Comparison of ENCODE assay signal across 14 mouse cellular contexts in genomic region chr16:91978846-91979245, GRCm38 (mm10).
DNase-seq lines count a peak whose midpoint lies in the region; ATAC-seq lines count a peak whose summit lies in the region.
"Had no signal": no experiment of that assay in that cellular context is flagged by ENCODE, and none has a peak within 500 bp of the region (broad histone marks: within the 10 kb centered on the region; RNA-seq: fewer than 3 reads in every experiment).

No protein-coding gene starts in this region.

- no peaks in the 10 kb centered on the region for H3K36me3 ChIP-seq in heart, embryonic 12.5 days
- no peaks in the 10 kb centered on the region for H3K36me3 ChIP-seq in midbrain, embryonic 14.5 days (ENCODE audit: control insufficient read depth, insufficient read depth, low read length)
- no peaks in the 10 kb centered on the region for H3K36me3 ChIP-seq in midbrain, embryonic 16.5 days (ENCODE audit: control insufficient read depth, insufficient read depth, low read length)
- H3K36me3 ChIP-seq: liver, embryonic 13.5 days had no signal

- H3K4me1 ChIP-seq in heart, embryonic 12.5 days (replicated peaks) = peaks cover 14% of the 10 kb centered on the region
- H3K4me1 ChIP-seq in midbrain, embryonic 14.5 days (ENCODE audit: control insufficient read depth, insufficient read depth, low read length) = no peaks in the 10 kb centered on the region
- peaks cover 5% of the 10 kb centered on the region; the same call in 1 of the 2 replicates for H3K4me1 ChIP-seq in midbrain, embryonic 16.5 days (ENCODE audit: control insufficient read depth, insufficient read depth, low read length)
- H3K4me1 ChIP-seq: liver, embryonic 13.5 days had no signal

- H3K27ac ChIP-seq in heart, embryonic 12.5 days (ENCODE audit: poor library complexity, severe bottlenecking) = peak overlapping the region; percentile 59
- no peak overlapping the region for H3K27ac ChIP-seq in midbrain, embryonic 14.5 days (replicated peaks; ENCODE audit: low read depth, low read length)
- H3K27ac ChIP-seq in midbrain, embryonic 16.5 days (ENCODE audit: low read length) = no peak overlapping the region
- H3K27ac ChIP-seq: liver, embryonic 13.5 days; macrophage had no signal

- peak overlapping the region; percentile 21 for H3K4me2 ChIP-seq in heart, embryonic 12.5 days
- H3K4me2 ChIP-seq in midbrain, embryonic 14.5 days (ENCODE audit: low read length) = no peak overlapping the region
- no peak overlapping the region for H3K4me2 ChIP-seq in midbrain, embryonic 16.5 days (ENCODE audit: low read length)
- H3K4me2 ChIP-seq: liver, embryonic 13.5 days had no signal

- WGBS in heart, embryonic 12.5 days = 25% methylated on average over 5 of the region's 5 CpGs
- WGBS in midbrain, embryonic 14.5 days = 18% methylated on average over 5 of the region's 5 CpGs
- WGBS in midbrain, embryonic 16.5 days = 24% methylated on average over 5 of the region's 5 CpGs

- H3K9ac ChIP-seq in heart, embryonic 12.5 days = no peak overlapping the region
- H3K9ac ChIP-seq in midbrain, embryonic 14.5 days (replicated peaks; ENCODE audit: low read length) = no peak overlapping the region
- H3K9ac ChIP-seq in midbrain, embryonic 16.5 days (ENCODE audit: low read depth, low read length) = no peak overlapping the region
- H3K9ac ChIP-seq: liver, embryonic 13.5 days had no signal

- DNase-seq in heart, adult 9 months (ENCODE audit: low spot score in 2 of 2) = no peak
- DNase-seq in midbrain, embryonic 14.5 days = peak; percentile 19
- DNase-seq in kidney, adult 11 months = peak; percentile 81
- peak; percentile 61 to 78 for DNase-seq in kidney, postnatal 4 days
- no peak for DNase-seq in gastrocnemius, postnatal 4 days (ENCODE audit: low spot score in 2 of 2)
- DNase-seq in adrenal gland, adult 8-10 months = no peak
- DNase-seq: adrenal gland, postnatal 10 days; cerebellum, adult 2 months; layer of hippocampus, postnatal 36 days; liver, embryonic 13.5 days; thymus, adult 18-20 months had no signal

- no peaks in the 10 kb centered on the region for H3K27me3 ChIP-seq in heart, embryonic 12.5 days (replicated peaks)
- no peaks in the 10 kb centered on the region for H3K27me3 ChIP-seq in midbrain, embryonic 14.5 days (ENCODE audit: control insufficient read depth, insufficient read depth, low read length)
- H3K27me3 ChIP-seq in midbrain, embryonic 16.5 days (ENCODE audit: control insufficient read depth, insufficient read depth, low read depth, low read length) = no peaks in the 10 kb centered on the region
- H3K27me3 ChIP-seq: liver, embryonic 13.5 days had no signal

- ATAC-seq in heart, embryonic 12.5 days (ENCODE audit: insufficient number of reproducible peaks, low FRiP score) = 0 out of 2 replicates have a peak, but pooled peaks have one; percentile 41
- no peak for ATAC-seq in midbrain, embryonic 14.5 days (ENCODE audit: low FRiP score, low TSS enrichment)
- ATAC-seq in midbrain, embryonic 16.5 days = no peak

- no peak overlapping the region for H3K4me3 ChIP-seq in heart, embryonic 12.5 days
- H3K4me3 ChIP-seq in midbrain, embryonic 14.5 days (replicated peaks; ENCODE audit: low read depth, low read length) = no peak overlapping the region
- H3K4me3 ChIP-seq in midbrain, embryonic 16.5 days (ENCODE audit: low read depth, low read length) = no peak overlapping the region
- H3K4me3 ChIP-seq: liver, embryonic 13.5 days had no signal

- H3K9me3 ChIP-seq in heart, embryonic 12.5 days (replicated peaks) = no peaks in the 10 kb centered on the region
- H3K9me3 ChIP-seq in midbrain, embryonic 14.5 days (ENCODE audit: control insufficient read depth, low read length) = no peaks in the 10 kb centered on the region
- no peaks in the 10 kb centered on the region for H3K9me3 ChIP-seq in midbrain, embryonic 16.5 days (replicated peaks; ENCODE audit: control insufficient read depth, low read length, poor library complexity, severe bottlenecking)
- H3K9me3 ChIP-seq: liver, embryonic 13.5 days had no signal

Comparison
In these comparisons a context has a peak if more than half of its experiments do, and no peak if none do; other contexts are left out.
1. DNase-seq: peak in midbrain, embryonic 14.5 days (single experiment), kidney, adult 11 months (single experiment) and kidney, postnatal 4 days (2 of 2); none in heart, adult 9 months (0 of 2), gastrocnemius, postnatal 4 days (0 of 2) and adrenal gland, adult 8-10 months (single experiment).